Mouse (Mus musculus) stomach, embryonic 16.5 days (tissue): ENCODE measurements at regions not wholly inside any gene's neighbourhood (a gene's known extent, or its start where the extent isn't known, plus 50 kb on each side); places are given as distances from the start of the nearest gene placed in this dataset.

Experiments
- ATAC-seq: fragments of 200-750 bp; cut with Nextera tagmentation; 2 replicates; pipeline ENCODE4 v1.8.0; 2017; ENCODE audit warnings: moderate number of reproducible peaks, moderate TSS enrichment; ENCODE audit not compliant: insufficient read depth, low FRiP score
- H3K27ac ChIP-seq: fragments of 300-500 bp; sonication (generic); 2 replicates; pipeline ENCODE4 v1.5.1; 2014; ENCODE audit warnings: low read length
- H3K27me3 ChIP-seq: fragments of 300-500 bp; sonication (generic); 2 replicates; pipeline ENCODE4 v1.6.1; 2014; ENCODE audit warnings: low read length, control low read depth, mixed read lengths; ENCODE audit not compliant: control insufficient read depth, insufficient read depth
- H3K36me3 ChIP-seq: fragments of 300-500 bp; sonication (generic); 2 replicates; pipeline ENCODE4 v1.6.1; 2014; ENCODE audit warnings: low read length; ENCODE audit not compliant: control insufficient read depth, insufficient read depth
- H3K4me1 ChIP-seq: fragments of 300-500 bp; sonication (generic); 2 replicates; pipeline ENCODE4 v1.6.1; 2014; ENCODE audit warnings: low read length, control low read depth, mixed read lengths; ENCODE audit not compliant: control insufficient read depth, insufficient read depth
- H3K4me2 ChIP-seq: fragments of 300-500 bp; sonication (generic); 2 replicates; pipeline ENCODE4 v1.6.1; 2014; ENCODE audit warnings: low read depth, low read length, mixed read lengths
- H3K4me3 ChIP-seq: fragments of 300-500 bp; sonication (generic); replicated peaks from 2 replicates; pipeline ENCODE4 v1.5.1; 2014; ENCODE audit warnings: mild to moderate bottlenecking, low read length
- H3K9ac ChIP-seq: fragments of 300-500 bp; sonication (generic); 2 replicates; pipeline ENCODE4 v1.6.1; 2014; ENCODE audit warnings: low read length
- H3K9me3 ChIP-seq: fragments of 300-500 bp; sonication (generic); replicated peaks from 2 replicates; pipeline ENCODE4 v1.6.1; 2016; ENCODE audit warnings: low read length, control low read depth; ENCODE audit not compliant: control insufficient read depth
- WGBS: fragments of 180-500 bp; shearing (Covaris S2); extraction: QIAGEN DNeasy Blood & Tissue Kit; methylation state at CpG from one replicate; pipeline ENCODE4 v1.1.7; 2014; 5-methylcytosine and 5-hydroxymethylcytosine counted together

- H3K9ac ChIP-seq = no peak overlapping the region
- no peaks in the 10 kb centered on the region for H3K27me3 ChIP-seq
- H3K9me3 ChIP-seq = no peaks in the 10 kb centered on the region
- H3K27ac ChIP-seq = no peak overlapping the region
- no peak overlapping the region for H3K4me3 ChIP-seq
- no peaks in the 10 kb centered on the region for H3K36me3 ChIP-seq
- 81% methylated on average over 11 of the region's 11 CpGs for WGBS
- no peaks in the 10 kb centered on the region for H3K4me1 ChIP-seq
- ATAC-seq = no peak
- H3K4me2 ChIP-seq = no peak overlapping the region
Measured at GRCm38 (mm10) chr13:59188431-59188830, 382.1 kb downstream of the Ntrk2 start.
